Mouse (Mus musculus): ENCODE measurements around the gene Pde3a.

The Pde3a gene

GRCm38 (mm10) chr6:141495634-141496418 is 246.8 kb downstream of the Pde3a start:
- no peak for DNase-seq (ENCODE audit: low read depth)

DNA sequence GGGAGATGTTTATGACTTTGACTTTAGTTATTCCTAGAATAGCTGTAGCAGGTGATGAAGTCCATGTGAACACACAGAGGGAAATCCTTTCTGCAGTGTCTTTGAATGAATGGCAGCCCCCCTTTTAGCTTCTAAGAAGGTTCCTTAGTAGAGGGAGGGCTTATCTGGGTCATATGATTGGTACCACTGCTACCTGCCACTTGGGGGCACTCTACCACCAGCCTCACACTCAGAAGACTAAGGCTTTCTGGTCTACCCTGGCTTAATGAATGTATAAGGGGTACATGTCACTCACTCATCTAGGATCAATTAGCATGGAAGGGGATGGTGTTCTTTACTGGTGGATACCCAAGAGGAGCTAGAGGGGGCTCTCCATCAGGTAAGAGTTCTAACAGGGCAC is 250.4 kb downstream of the Pde3a start:
- peak; percentile 7 for DNase-seq (ENCODE audit: low read depth)

DNA sequence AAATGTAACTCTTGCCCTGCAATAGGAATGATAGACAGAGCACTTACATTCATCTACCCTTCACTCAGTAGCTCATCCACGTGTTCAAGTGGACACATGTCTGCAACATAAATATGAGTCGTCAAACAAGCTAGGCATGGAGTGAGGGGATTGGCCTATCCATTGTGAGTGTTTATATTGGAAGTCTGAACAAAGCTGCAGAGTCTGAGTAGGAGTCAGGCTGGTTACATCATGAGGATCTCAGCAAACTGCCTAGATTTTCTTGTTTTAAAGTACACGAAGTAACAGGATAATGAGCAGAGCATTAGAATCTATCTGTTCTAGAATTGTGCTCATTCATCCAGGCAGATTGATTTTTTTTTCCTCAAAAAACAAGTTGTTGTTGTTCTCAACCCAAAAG is 252.1 kb downstream of the Pde3a start:
- DNase-seq (ENCODE audit: low read depth): no peak

DNA sequence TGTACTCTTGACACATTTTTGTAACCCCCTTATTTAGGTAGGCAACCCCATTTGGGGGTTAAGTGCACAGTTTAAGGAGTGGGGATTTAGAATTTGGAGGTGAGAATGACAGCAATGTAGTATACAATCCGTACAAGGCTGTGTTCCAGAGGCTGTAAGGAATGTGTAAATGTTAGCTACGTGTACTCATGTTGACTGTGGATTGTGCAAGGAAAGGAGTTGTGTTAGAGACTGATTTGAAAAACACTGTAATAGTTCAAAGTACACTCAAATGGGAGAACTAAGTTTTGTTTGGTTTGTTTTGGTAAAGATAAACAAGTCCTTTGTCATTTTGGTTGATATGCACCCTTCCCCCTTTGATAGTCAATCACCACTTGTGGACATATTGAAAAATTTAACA is 273.5 kb downstream of the Pde3a start:
- no peak for DNase-seq (ENCODE audit: low read depth)

DNA sequence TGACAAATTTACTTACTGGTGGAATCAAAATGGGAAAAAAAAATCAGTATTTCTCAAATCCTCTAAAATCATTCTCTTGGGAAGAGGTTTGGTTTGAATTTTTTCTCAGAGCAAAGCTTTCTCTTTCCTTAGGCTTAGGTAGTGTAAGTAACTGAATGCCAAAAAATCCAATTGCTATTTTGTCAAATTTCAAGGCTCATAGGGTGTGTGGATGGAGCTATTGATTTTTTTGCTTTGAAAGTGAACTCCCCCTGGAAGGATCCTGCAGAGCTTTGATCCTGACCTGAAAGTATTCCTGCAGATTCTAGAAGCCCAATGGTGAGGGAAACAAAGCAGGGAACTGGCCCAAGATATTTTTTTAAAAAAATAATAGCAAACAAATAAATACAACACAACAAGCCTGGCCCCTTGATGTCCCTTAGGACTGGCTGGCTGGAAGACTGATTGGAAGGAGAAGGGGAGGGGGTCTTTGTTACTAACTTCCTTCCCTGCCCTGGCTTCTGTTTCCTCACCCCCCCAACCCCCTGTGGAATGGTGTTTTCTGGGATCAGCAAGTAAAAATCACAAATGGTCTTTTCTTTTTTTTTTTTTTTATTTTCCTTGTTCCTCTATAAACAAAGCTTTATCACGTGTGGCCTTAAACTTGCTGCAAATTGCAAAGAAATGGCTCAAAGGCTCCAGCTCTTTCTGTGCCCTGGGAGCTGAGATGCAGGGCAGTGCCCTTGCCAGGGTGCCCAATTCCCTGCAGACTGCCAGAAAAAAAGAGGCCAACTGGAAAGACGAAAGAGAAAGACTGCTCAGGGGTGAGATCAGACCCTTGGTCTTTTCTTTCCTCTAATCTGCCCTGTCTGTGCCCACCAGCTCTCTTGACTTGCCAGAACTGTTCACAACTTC is 274.9 kb downstream of the Pde3a start, which contains the start of gene Slco1c1:
TSS of gene Slco1c1 (plus strand) at position 622 of the 894 bp plus-strand sequence.
- DNase-seq (ENCODE audit: low read depth): no peak

GRCm38 (mm10) chr6:141525787-141526186 is 276.7 kb downstream of the Pde3a start:
- no peak for DNase-seq (ENCODE audit: low read depth)

DNA sequence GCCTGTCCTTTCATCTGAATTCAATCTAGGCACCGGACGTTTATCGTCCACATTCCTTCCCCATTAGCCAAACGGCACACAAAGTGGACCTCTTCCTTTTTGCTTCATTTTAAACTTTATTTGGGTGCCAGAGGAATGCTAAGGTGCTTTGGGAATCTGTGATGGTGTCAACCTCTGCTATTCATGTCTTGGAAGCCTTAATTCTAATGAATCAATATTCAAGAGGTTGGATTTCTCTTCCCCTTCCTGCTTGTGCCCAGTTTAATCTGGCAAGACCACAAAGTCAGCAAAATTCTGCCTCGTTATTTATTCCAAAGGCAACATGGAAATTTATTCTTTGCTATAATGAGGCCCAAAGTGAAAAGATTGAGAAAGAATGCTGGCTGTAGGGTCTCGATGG is 281.8 kb downstream of the Pde3a start:
- no peak for DNase-seq (ENCODE audit: low read depth)

DNA sequence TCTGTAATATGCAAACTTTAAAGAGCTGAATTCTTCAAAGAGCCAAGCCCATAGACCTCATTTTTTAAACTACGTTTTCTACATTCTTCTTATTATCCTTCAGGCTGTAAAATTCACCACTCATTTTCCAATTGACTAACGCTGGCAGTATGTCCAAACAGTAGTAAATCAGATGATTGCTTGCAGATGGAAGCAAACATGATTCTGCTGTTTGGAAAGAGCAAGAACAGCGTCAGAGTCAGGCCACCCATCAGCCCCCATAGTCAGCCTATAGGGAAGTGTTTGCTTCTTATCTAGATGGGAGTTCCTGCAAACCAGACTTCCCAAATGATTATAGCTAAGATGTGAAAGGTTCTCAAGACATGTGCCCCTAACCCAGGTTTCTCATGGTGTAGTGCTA is 288.2 kb downstream of the Pde3a start:
- peak; percentile 27 for DNase-seq (ENCODE audit: low read depth)

DNA sequence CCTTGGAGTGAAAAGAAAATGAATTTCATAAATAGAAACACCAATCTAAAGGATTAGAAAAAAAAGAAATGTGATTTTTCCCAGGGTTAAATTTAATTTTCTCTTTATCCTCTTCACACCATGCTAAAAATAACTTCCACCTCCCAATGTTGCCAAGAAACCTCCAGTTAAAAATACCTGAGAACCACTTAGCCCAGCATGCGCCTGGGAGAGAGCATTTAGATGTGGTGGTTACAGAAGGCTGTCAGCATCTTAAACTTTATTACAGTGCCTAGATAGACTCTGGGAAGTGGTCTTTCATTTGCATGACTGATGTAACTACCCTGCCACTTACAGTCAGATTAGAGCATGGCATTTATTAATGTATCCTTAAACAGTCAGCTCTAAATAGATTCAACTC is 292.1 kb downstream of the Pde3a start:
- no peak for DNase-seq (ENCODE audit: low read depth)

GRCm38 (mm10) chr6:141543344-141543743 is 294.3 kb downstream of the Pde3a start:
- no peak for DNase-seq (ENCODE audit: low read depth)

Measured in NIH3T3 (cell line).